12 mouse cellular contexts compared by ENCODE assay signal in the genomic region with DNA sequence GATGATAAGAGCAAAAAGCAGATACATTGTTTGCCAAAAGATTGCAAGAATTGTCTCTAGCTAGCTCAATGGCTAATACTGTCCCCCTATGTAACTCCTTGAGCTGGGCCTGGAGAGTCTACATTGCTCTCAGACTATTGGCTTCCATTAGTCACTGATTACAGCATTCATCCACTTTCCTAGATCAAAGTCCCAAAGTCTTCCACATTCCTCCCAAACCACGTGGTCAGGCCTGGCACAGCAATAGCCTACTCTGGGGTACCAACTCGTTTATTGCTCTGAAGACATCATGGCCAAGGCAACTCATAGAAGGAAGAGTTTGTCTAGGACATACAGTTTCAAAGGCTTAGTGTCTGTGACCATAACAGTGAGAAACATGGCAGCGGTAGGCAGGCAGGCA.
"Had no signal": no experiment of that assay in that cellular context is flagged by ENCODE, and none has a peak within 500 bp of the region (broad histone marks: within the 10 kb centered on the region; RNA-seq: fewer than 3 reads in every experiment).

No protein-coding gene starts in this region.

- H3K4me3 ChIP-seq: limb, embryonic 15.5 days; midbrain, embryonic 10.5 days; myocyte; neural tube, embryonic 15.5 days had no signal

- H3K27ac ChIP-seq: limb, embryonic 15.5 days; liver, embryonic 14.5 days; midbrain, embryonic 10.5 days; neural tube, embryonic 15.5 days had no signal

- ATAC-seq: intestine, embryonic 16.5 days had no signal

- H3K9ac ChIP-seq: limb, embryonic 15.5 days; liver, embryonic 14.5 days; neural tube, embryonic 15.5 days had no signal

- DNase-seq: layer of hippocampus, adult 9-11 months; layer of hippocampus, postnatal 36 days; lung, adult 18-20 months; midbrain, embryonic 14.5 days; right cerebral cortex, adult 18-20 months; thymus, postnatal 4 days had no signal

- H3K4me1 ChIP-seq: limb, embryonic 15.5 days; neural tube, embryonic 15.5 days had no signal

- H3K27me3 ChIP-seq: limb, embryonic 15.5 days; neural tube, embryonic 15.5 days had no signal

- H3K36me3 ChIP-seq: limb, embryonic 15.5 days; midbrain, embryonic 10.5 days; neural tube, embryonic 15.5 days had no signal

- H3K9me3 ChIP-seq: limb, embryonic 15.5 days; neural tube, embryonic 15.5 days had no signal

- H3K4me2 ChIP-seq: limb, embryonic 15.5 days; neural tube, embryonic 15.5 days had no signal
